Mouse (Mus musculus): ENCODE results near the gene Dusp13.

GRCm38 (mm10) chr14:21746846-21747245, 4.1 kb downstream of the Dusp13 start:
- TF ChIP-seq POLR2A (IDR thresholded peaks at IDR 0.05; ENCODE audit: insufficient read depth, low read depth, low read length) (no peak), EP300 (IDR thresholded peaks at IDR 0.05; ENCODE audit: insufficient read depth, low read depth, low read length) (no peak)
